Mouse (Mus musculus): ENCODE measurements around the gene Snd1. TPM values are rescaled to one million over a fixed set of nuclear protein-coding genes. Genes with fewer than 3 reads are reported as not detected.

The Snd1 gene
- polyA plus RNA-seq, 1 experiment from 2014 or later = 34.9 TPM

GRCm38 (mm10) chr6:28737601-28738000, 262.7 kb downstream of the Snd1 start:
- no peaks in the 10 kb centered on the region for H3K27me3 ChIP-seq (ENCODE audit: insufficient read depth, low read length)
- no peak overlapping the region for H3K4me3 ChIP-seq (ENCODE audit: low read depth, low read length)
- H3K9me3 ChIP-seq (ENCODE audit: low read length) = no peaks in the 10 kb centered on the region
- no peaks in the 10 kb centered on the region for H3K36me3 ChIP-seq (replicated peaks; ENCODE audit: insufficient read depth, low read length)
- ATAC-seq = peak; percentile 57
- no peak for DNase-seq
- no peak overlapping the region for H3K9ac ChIP-seq (replicated peaks)
- H3K27ac ChIP-seq (ENCODE audit: low read depth) = peak overlapping the region; percentile 13; the same call in 1 of the 2 replicates
- TF ChIP-seq CTCF (IDR thresholded peaks at IDR 0.05; ENCODE audit: low read depth) (no peak), EP300 (IDR thresholded peaks at IDR 0.05; ENCODE audit: low read depth) (no peak)
- no peak overlapping the region for H3K4me2 ChIP-seq (ENCODE audit: low read depth, low read length)
- WGBS (ENCODE audit: insufficient replicate concordance) = 38% methylated on average over 1 of the region's 1 CpGs
- no peaks in the 10 kb centered on the region for H3K4me1 ChIP-seq (ENCODE audit: insufficient read depth)

DNA sequence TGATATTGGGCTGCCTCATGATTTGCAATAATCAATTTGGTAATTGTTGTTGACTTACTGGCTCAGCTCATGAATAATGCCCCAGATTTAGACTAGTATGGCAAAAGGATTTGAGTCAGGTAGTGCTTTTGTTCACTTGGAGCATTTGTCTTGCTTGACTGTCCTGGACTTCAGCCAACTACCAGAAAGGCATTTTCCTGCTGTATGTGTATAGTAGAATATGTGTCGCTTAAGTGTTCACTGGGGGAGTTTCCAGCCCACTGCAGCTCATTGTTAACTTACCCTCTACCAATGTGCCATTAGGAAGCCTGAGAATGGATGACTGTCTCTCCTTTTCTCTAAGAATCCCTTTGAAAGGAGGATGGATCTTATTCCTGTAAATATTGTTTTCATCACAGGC, 268.6 kb downstream of the Snd1 start:
- Histone ChIP-seq H3K27ac (ENCODE audit: low read depth) (no peak overlapping the region), H3K36me3 (replicated peaks; ENCODE audit: insufficient read depth, low read length) (peaks cover 14% of the 10 kb centered on the region), H3K9me3 (ENCODE audit: low read length) (no peaks in the 10 kb centered on the region), H3K9ac (replicated peaks) (no peak overlapping the region), H3K4me3 (ENCODE audit: low read depth, low read length) (no peak overlapping the region), H3K4me2 (ENCODE audit: low read depth, low read length) (no peak overlapping the region), H3K27me3 (ENCODE audit: insufficient read depth, low read length) (no peaks in the 10 kb centered on the region), H3K4me1 (ENCODE audit: insufficient read depth) (no peaks in the 10 kb centered on the region)
- 77% methylated on average over 1 of the region's 1 CpGs for WGBS (ENCODE audit: insufficient replicate concordance)
- no peak for DNase-seq
- TF ChIP-seq EP300 (IDR thresholded peaks at IDR 0.05; ENCODE audit: low read depth) (no peak), CTCF (IDR thresholded peaks at IDR 0.05; ENCODE audit: low read depth) (no peak)
- no peak for ATAC-seq

- H3K27me3 ChIP-seq (ENCODE audit: insufficient read depth, low read length) = no peaks in the 10 kb centered on the region
- ATAC-seq = no peak
- no peak overlapping the region for H3K4me2 ChIP-seq (ENCODE audit: low read depth, low read length)
- no peak for DNase-seq
- no peak overlapping the region for H3K27ac ChIP-seq (ENCODE audit: low read depth)
- no peaks in the 10 kb centered on the region for H3K9me3 ChIP-seq (ENCODE audit: low read length)
- H3K4me1 ChIP-seq (ENCODE audit: insufficient read depth) = no peaks in the 10 kb centered on the region
- peaks cover 14% of the 10 kb centered on the region for H3K36me3 ChIP-seq (replicated peaks; ENCODE audit: insufficient read depth, low read length)
- H3K4me3 ChIP-seq (ENCODE audit: low read depth, low read length) = no peak overlapping the region
- TF ChIP-seq CTCF (IDR thresholded peaks at IDR 0.05; ENCODE audit: low read depth) (no peak), EP300 (IDR thresholded peaks at IDR 0.05; ENCODE audit: low read depth) (no peak)
- 81% methylated on average over 7 of the region's 7 CpGs for WGBS (ENCODE audit: insufficient replicate concordance)
- H3K9ac ChIP-seq (replicated peaks) = no peak overlapping the region
Observed at GRCm38 (mm10) chr6:28745864-28746263, 270.9 kb downstream of the Snd1 start.

GRCm38 (mm10) chr6:28747025-28747424, 272.1 kb downstream of the Snd1 start:
- Histone ChIP-seq H3K27me3 (ENCODE audit: insufficient read depth, low read length) (no peaks in the 10 kb centered on the region), H3K9me3 (ENCODE audit: low read length) (no peaks in the 10 kb centered on the region), H3K4me2 (ENCODE audit: low read depth, low read length) (no peak overlapping the region), H3K27ac (ENCODE audit: low read depth) (no peak overlapping the region), H3K4me3 (ENCODE audit: low read depth, low read length) (no peak overlapping the region), H3K36me3 (replicated peaks; ENCODE audit: insufficient read depth, low read length) (peaks cover 14% of the 10 kb centered on the region), H3K9ac (replicated peaks) (no peak overlapping the region), H3K4me1 (ENCODE audit: insufficient read depth) (no peaks in the 10 kb centered on the region)
- no peak for TF ChIP-seq EP300 (IDR thresholded peaks at IDR 0.05; ENCODE audit: low read depth)
- ATAC-seq = no peak
- WGBS (ENCODE audit: insufficient replicate concordance) = 82% methylated on average over 5 of the region's 5 CpGs
- no peak for DNase-seq

DNA sequence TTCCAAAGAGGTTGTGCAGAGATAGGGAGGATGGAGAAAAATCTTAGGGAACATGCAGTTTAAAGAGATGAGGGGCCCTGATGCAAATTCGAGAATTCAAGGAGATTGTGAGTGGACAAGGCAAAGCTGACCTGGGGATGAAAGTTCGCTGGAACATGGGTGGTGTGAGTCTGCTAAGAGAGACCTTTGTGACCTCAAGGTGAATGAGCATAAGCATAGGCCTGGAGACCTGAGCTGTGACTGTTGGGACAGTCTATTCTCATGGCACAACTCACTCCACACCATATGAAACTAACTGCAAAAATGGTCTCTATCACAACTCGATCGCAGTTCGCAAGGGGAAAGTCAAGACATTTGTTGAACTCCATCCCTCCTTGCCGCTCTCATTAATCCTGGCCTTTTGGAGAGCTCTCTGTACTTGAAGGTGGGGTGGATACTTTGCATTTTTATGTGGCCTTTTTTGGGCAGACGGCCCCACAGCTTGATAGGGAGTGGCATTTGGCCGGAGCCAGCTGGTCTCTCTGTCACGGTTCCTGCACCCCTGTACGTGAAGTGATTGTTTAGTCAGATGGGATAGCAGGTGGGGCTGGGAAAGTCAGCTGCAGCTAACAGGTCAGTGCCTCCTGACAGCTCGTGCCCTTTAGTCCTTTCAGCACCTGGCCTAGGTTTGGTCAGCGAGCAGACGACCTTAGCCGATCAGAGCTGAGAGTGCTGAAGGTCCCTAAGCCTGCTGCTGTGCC, 273.2 kb downstream of the Snd1 start:
- DNase-seq (no peak), ATAC-seq (peak; percentile 44; the same call in 1 of the 2 replicates)
- no peak overlapping the region for H3K4me3 ChIP-seq (ENCODE audit: low read depth, low read length)
- TF ChIP-seq EP300 (IDR thresholded peaks at IDR 0.05; ENCODE audit: low read depth) (no peak), CTCF (IDR thresholded peaks at IDR 0.05; ENCODE audit: low read depth) (no peak)
- H3K36me3 ChIP-seq (replicated peaks; ENCODE audit: insufficient read depth, low read length) = peaks cover 14% of the 10 kb centered on the region
- no peak overlapping the region for H3K27ac ChIP-seq (ENCODE audit: low read depth)
- H3K4me1 ChIP-seq (ENCODE audit: insufficient read depth) = no peaks in the 10 kb centered on the region
- no peak overlapping the region for H3K4me2 ChIP-seq (ENCODE audit: low read depth, low read length)
- no peak overlapping the region for H3K9ac ChIP-seq (replicated peaks)
- no peaks in the 10 kb centered on the region for H3K27me3 ChIP-seq (ENCODE audit: insufficient read depth, low read length)
- 75% methylated on average over 14 of the region's 14 CpGs for WGBS (ENCODE audit: insufficient replicate concordance)
- no peaks in the 10 kb centered on the region for H3K9me3 ChIP-seq (ENCODE audit: low read length)

GRCm38 (mm10) chr6:28749224-28749623, 274.3 kb downstream of the Snd1 start:
- ATAC-seq (no peak), DNase-seq (no peak)
- 65% methylated on average over 3 of the region's 3 CpGs for WGBS (ENCODE audit: insufficient replicate concordance)
- Histone ChIP-seq H3K4me1 (ENCODE audit: insufficient read depth) (no peaks in the 10 kb centered on the region), H3K36me3 (replicated peaks; ENCODE audit: insufficient read depth, low read length) (peaks cover 14% of the 10 kb centered on the region), H3K27ac (ENCODE audit: low read depth) (no peak overlapping the region), H3K4me2 (ENCODE audit: low read depth, low read length) (no peak overlapping the region), H3K4me3 (ENCODE audit: low read depth, low read length) (no peak overlapping the region), H3K9ac (replicated peaks) (no peak overlapping the region), H3K9me3 (ENCODE audit: low read length) (no peaks in the 10 kb centered on the region), H3K27me3 (ENCODE audit: insufficient read depth, low read length) (no peaks in the 10 kb centered on the region)
- TF ChIP-seq CTCF (IDR thresholded peaks at IDR 0.05; ENCODE audit: low read depth) (no peak), EP300 (IDR thresholded peaks at IDR 0.05; ENCODE audit: low read depth) (no peak)

Data from liver, postnatal 0 days (tissue).